Mouse (Mus musculus) bone marrow, adult 2 months (tissue): ENCODE results near the gene Abcc6.

Experiments used
- CTCF ChIP-seq: fragments of 200-500 bp; IDR thresholded peaks from 2 replicates; pipeline ENCODE4 v1.5.1; 2011; ENCODE audit warnings: low read length, control low read depth; ENCODE audit not compliant: control insufficient read depth, insufficient read depth
- POLR2A ChIP-seq: fragments of 200-500 bp; IDR thresholded peaks from 2 replicates; pipeline ENCODE4 v1.6.1; 2011; ENCODE audit warnings: low read depth, mild to moderate bottlenecking, control low read depth, low read length, borderline replicate concordance; ENCODE audit not compliant: control insufficient read depth

GRCm38 (mm10) chr7:46049981-46050380 is 19.9 kb upstream of the Abcc6 start:
- no peak for TF ChIP-seq CTCF
- no peak for TF ChIP-seq POLR2A
